Mouse (Mus musculus): Measurements from ENCODE around the gene D1Ertd622e.

DNA sequence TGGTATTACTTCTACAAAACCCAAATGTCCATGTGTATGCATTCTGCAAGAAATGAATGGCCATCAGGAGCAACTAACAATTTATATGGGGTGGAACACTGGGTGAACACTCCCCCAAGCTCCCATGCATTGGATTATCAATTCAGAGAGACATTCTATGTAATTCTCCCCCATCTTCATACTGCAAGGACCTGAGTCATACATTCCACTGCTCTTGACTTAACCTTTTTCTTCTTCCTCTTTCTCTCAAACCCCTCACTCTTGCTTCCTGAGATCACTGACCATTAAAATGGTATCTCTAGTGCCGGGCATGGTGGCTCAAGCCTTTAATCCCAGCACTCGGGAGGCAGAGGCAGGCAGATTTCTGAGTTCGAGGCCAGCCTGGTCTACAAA is 83.9 kb downstream of the D1Ertd622e start:
- TF ChIP-seq POLR2A (IDR thresholded peaks at IDR 0.05; ENCODE audit: low read depth, low read length) (no peak), CTCF (IDR thresholded peaks at IDR 0.05; ENCODE audit: extremely low read depth, insufficient read length, insufficient replicate concordance, low read depth, low read length) (no peak)
